28 mouse cellular contexts compared by ENCODE assay signal in the genomic region with DNA sequence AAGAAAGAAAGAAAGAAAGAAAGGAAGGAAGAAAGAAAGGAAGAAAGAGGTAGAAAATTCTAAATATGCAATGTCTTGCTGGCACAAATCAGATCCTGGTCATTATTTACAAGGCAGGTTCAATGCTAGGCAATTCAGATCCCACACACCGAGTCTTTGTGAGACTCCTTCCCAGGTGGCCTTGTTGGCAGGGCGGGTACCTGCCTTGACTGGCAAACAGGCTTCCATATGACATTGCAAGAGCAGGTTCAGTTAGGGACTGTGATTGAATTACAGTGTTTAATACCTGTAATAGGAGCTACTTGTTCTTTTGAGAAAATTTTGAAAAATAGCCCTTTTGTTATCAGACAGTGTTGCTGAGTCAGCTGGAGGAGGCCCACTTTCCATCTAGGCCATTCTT.
"Had no signal": no experiment of that assay in that cellular context is flagged by ENCODE, and none has a peak within 500 bp of the region (broad histone marks: within the 10 kb centered on the region; RNA-seq: fewer than 3 reads in every experiment).

No protein-coding gene starts in this region.

- H3K27ac ChIP-seq: embryonic facial prominence, embryonic 12.5 days; embryonic facial prominence, embryonic 13.5 days; embryonic facial prominence, embryonic 15.5 days; forebrain, embryonic 10.5 days; forebrain, embryonic 12.5 days; forebrain, embryonic 13.5 days; forebrain, embryonic 15.5 days; gastrocnemius, adult 2 months; heart, adult 2 months; heart, embryonic 10.5 days had no signal

- H3K9me3 ChIP-seq: embryonic facial prominence, embryonic 12.5 days; embryonic facial prominence, embryonic 13.5 days; embryonic facial prominence, embryonic 15.5 days; forebrain, embryonic 10.5 days; forebrain, embryonic 12.5 days; forebrain, embryonic 13.5 days; forebrain, embryonic 15.5 days; heart, embryonic 10.5 days had no signal

- ATAC-seq: forebrain, embryonic 13.5 days; forebrain, embryonic 14.5 days; forebrain, embryonic 15.5 days; forebrain, embryonic 16.5 days; forebrain, postnatal 0 days had no signal

- DNase-seq: cerebellum, adult 8-10 months; cerebellum, adult 9-10 months; cerebellum, adult 9-11 months; cerebellum, postnatal 10 days; cerebellum, postnatal 14 days; cerebellum, postnatal 25 days; cerebellum, postnatal 36 days; embryo, embryonic 11 days; forebrain, postnatal 0 days; gastrocnemius, adult 2 months; gastrocnemius, postnatal 10 days; gastrocnemius, postnatal 14 days; gastrocnemius, postnatal 25 days; gastrocnemius, postnatal 36 days; heart, adult 11 months; heart, adult 18-20 months; heart, adult 2 months had no signal

- H3K27me3 ChIP-seq: embryonic facial prominence, embryonic 12.5 days; embryonic facial prominence, embryonic 15.5 days; forebrain, embryonic 12.5 days; forebrain, embryonic 13.5 days; forebrain, embryonic 15.5 days had no signal

- H3K9ac ChIP-seq: embryonic facial prominence, embryonic 12.5 days; embryonic facial prominence, embryonic 13.5 days; embryonic facial prominence, embryonic 15.5 days; forebrain, embryonic 12.5 days; forebrain, embryonic 13.5 days; forebrain, embryonic 15.5 days; forebrain, postnatal 0 days had no signal

- H3K4me1 ChIP-seq: heart, embryonic 10.5 days had no signal

- H3K36me3 ChIP-seq: embryonic facial prominence, embryonic 12.5 days; embryonic facial prominence, embryonic 13.5 days; embryonic facial prominence, embryonic 15.5 days; forebrain, embryonic 10.5 days; forebrain, embryonic 12.5 days; forebrain, embryonic 15.5 days; heart, embryonic 10.5 days had no signal

- H3K4me3 ChIP-seq: embryonic facial prominence, embryonic 12.5 days; embryonic facial prominence, embryonic 13.5 days; embryonic facial prominence, embryonic 15.5 days; erythroblast, embryonic 14.5 days; forebrain, embryonic 10.5 days; forebrain, embryonic 12.5 days; forebrain, embryonic 13.5 days; forebrain, embryonic 15.5 days; gastrocnemius, adult 2 months; heart, adult 2 months; heart, embryonic 10.5 days had no signal

- H3K4me2 ChIP-seq: embryonic facial prominence, embryonic 12.5 days; embryonic facial prominence, embryonic 13.5 days; embryonic facial prominence, embryonic 15.5 days; forebrain, embryonic 12.5 days; forebrain, embryonic 13.5 days; forebrain, embryonic 15.5 days had no signal
